Mouse (Mus musculus): ENCODE measurements around the gene Foxl1.
"Not testable (repeated sequence)": the region's sequence is repeated elsewhere in the genome, so short reads cannot be mapped to it uniquely, and the experiment has no call there.

Foxl1 gene

GRCm38 (mm10) chr8:121124547-121125239, 3.0 kb upstream of the Foxl1 start:
- DNase-seq (ENCODE audit: low spot score in 2 of 2), result no peak

GRCm38 (mm10) chr8:121125311-121125876, 2.3 kb upstream of the Foxl1 start:
- DNase-seq (ENCODE audit: low spot score in 2 of 2), result peak in 1 of 2 experiments; percentile 28

GRCm38 (mm10) chr8:121126191-121126590, 1.5 kb upstream of the Foxl1 start:
- no peak for DNase-seq (ENCODE audit: low spot score in 2 of 2)

GRCm38 (mm10) chr8:121126694-121127093, 1.0 kb upstream of the Foxl1 start:
- no peak for DNase-seq (ENCODE audit: low spot score in 2 of 2)

GRCm38 (mm10) chr8:121127291-121127701, 444 bp upstream of the Foxl1 start:
- no peak for DNase-seq (ENCODE audit: low spot score in 2 of 2)

GRCm38 (mm10) chr8:121128531-121129264, 958 bp downstream of the Foxl1 start:
- DNase-seq (ENCODE audit: low spot score in 2 of 2), result no peak

GRCm38 (mm10) chr8:121129265-121129940, 1.7 kb downstream of the Foxl1 start:
- DNase-seq (ENCODE audit: low spot score in 2 of 2), result no peak

- peak in 1 of 2 experiments; percentile 34 for DNase-seq (ENCODE audit: low spot score in 2 of 2)
These were observed 2.8 kb downstream of the Foxl1 start for GRCm38 (mm10) chr8:121130522-121130921.

- DNase-seq (ENCODE audit: low spot score in 2 of 2), result no peak
These were observed 5.3 kb downstream of the Foxl1 start for GRCm38 (mm10) chr8:121132961-121133513.

- no peak for DNase-seq (ENCODE audit: low spot score in 2 of 2)
These were observed 6.4 kb downstream of the Foxl1 start for GRCm38 (mm10) chr8:121134102-121134501.

GRCm38 (mm10) chr8:121134512-121134911, 6.8 kb downstream of the Foxl1 start:
- no peak for DNase-seq (ENCODE audit: low spot score in 2 of 2)

GRCm38 (mm10) chr8:121136856-121137255, 9.1 kb downstream of the Foxl1 start:
- DNase-seq (ENCODE audit: low spot score in 2 of 2), result no peak

GRCm38 (mm10) chr8:121145457-121146134, 17.9 kb downstream of the Foxl1 start:
- DNase-seq (ENCODE audit: low spot score in 2 of 2), result not testable (repeated sequence)

GRCm38 (mm10) chr8:121148573-121149083, 20.9 kb downstream of the Foxl1 start:
- DNase-seq (ENCODE audit: low spot score in 2 of 2), result no peak

- no peak for DNase-seq (ENCODE audit: low spot score in 2 of 2)
These were observed 24.7 kb downstream of the Foxl1 start for GRCm38 (mm10) chr8:121152394-121152793.

- no peak for DNase-seq (ENCODE audit: low spot score in 2 of 2)
These were observed 29.3 kb downstream of the Foxl1 start for GRCm38 (mm10) chr8:121156990-121157491.

- DNase-seq (ENCODE audit: low spot score in 2 of 2), result no peak
These were observed 31.1 kb downstream of the Foxl1 start for GRCm38 (mm10) chr8:121158812-121159211.

- DNase-seq (ENCODE audit: low spot score in 2 of 2), result no peak
These were observed 33.7 kb downstream of the Foxl1 start for GRCm38 (mm10) chr8:121161437-121161836.

GRCm38 (mm10) chr8:121162413-121162812, 34.7 kb downstream of the Foxl1 start:
- DNase-seq (ENCODE audit: low spot score in 2 of 2), result no peak

- DNase-seq (ENCODE audit: low spot score in 2 of 2), result no peak
These were observed 35.4 kb downstream of the Foxl1 start for GRCm38 (mm10) chr8:121162906-121163695.
